Mouse (Mus musculus): Measurements from ENCODE around the gene 4930444G20Rik.

Gene 4930444G20Rik

DNA sequence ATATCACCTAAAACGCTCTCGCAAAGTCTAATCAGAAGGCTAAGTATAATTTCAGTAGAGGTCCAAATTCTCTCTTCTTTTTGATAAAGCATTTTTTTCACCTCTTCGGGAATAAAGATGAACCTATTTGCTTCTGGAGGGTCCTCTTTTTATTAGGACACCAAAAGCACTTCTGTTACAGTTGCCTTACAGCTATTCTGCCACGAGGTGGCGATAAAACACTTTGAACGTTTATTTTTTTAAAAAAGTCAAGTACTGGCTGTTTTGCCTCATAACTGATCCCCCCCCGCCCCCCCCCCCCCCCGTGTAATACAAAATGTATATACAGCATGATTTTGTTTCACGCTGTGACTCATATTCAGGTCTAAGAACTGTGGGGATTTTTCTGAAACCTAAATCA is 33.6 kb downstream of the 4930444G20Rik start:
- no peak overlapping the region for H3K4me3 ChIP-seq (replicated peaks; ENCODE audit: low read length)
- H3K27me3 ChIP-seq (ENCODE audit: insufficient read depth, low read length), result no peaks in the 10 kb centered on the region
- H3K9me3 ChIP-seq (ENCODE audit: low read length), result no peaks in the 10 kb centered on the region
- no peaks in the 10 kb centered on the region for H3K36me3 ChIP-seq (ENCODE audit: insufficient read depth, low read length)
- no peak for TF ChIP-seq CTCF (conservative IDR thresholded peaks at IDR 0.05; ENCODE audit: low read length)
- no peak for TF ChIP-seq POU5F1 (IDR thresholded peaks at IDR 0.05; ENCODE audit: borderline replicate concordance, low read length)
- TF ChIP-seq NANOG (IDR thresholded peaks at IDR 0.05; ENCODE audit: borderline replicate concordance, low read length), result no peak
- H3K4me1 ChIP-seq (replicated peaks; ENCODE audit: low read depth, low read length), result no peaks in the 10 kb centered on the region

DNA sequence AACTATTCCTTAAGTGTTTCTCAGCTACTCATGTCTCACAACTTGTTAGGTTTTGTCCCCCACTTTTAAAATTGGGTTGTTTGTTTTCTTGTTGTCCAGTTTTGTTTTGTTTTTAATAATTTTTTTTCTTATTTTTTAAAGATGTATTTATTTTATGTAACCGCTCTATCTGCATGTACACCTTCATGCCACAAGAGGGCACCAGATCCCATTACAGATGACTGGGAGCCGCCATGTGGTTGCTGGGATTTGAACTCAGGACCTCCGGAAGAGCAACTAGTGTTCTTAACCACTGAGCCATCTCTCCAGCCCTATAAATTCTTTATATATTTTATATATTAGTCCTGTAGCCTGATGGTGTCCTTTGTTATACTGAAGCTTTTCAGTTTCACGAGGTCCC is 49.3 kb downstream of the 4930444G20Rik start:
- Histone ChIP-seq H3K9me3 (ENCODE audit: low read length) (peaks cover 24% of the 10 kb centered on the region), H3K36me3 (ENCODE audit: insufficient read depth, low read length) (no peaks in the 10 kb centered on the region), H3K27me3 (ENCODE audit: insufficient read depth, low read length) (no peaks in the 10 kb centered on the region), H3K4me1 (replicated peaks; ENCODE audit: low read depth, low read length) (peaks cover 6% of the 10 kb centered on the region), H3K4me3 (replicated peaks; ENCODE audit: low read length) (no peak overlapping the region)
- TF ChIP-seq CTCF (conservative IDR thresholded peaks at IDR 0.05; ENCODE audit: low read length) (peak; percentile 15; the same call in 1 of the 2 replicates), NANOG (IDR thresholded peaks at IDR 0.05; ENCODE audit: borderline replicate concordance, low read length) (no peak), POU5F1 (IDR thresholded peaks at IDR 0.05; ENCODE audit: borderline replicate concordance, low read length) (no peak)

DNA sequence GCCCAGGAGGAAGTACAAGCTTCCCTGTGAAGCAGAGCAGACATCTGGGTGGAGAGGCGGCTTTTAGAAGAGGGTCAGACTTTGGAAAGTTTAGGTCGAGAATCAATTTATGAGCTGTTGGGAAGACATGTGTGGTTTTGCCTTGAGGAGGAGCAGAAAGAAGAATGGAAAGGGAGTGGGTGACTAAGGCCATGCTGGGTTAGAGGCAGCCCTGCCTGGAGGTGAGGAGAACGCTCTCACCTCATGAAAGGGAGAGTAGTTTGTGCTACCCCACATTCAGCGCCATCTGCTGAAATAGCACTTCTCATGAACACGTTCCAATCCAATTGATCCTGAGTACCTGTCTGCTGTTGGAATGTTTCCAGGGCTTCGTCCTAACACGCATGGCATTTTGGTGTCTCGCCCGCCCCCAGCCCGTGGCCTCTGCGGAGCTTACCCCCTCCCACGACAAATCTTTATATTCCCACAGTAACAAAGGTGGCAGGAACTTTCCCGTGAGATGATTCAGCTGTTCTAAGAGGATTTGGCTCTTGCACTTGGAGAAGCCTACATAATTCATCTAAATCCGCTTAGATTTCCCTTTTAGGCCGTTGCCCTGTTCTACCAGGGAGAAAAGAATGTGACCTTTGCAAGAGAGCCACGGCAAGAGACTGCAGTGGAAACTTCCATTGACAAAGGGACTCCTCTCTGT is 50.3 kb downstream of the 4930444G20Rik start:
- Histone ChIP-seq H3K4me1 (replicated peaks; ENCODE audit: low read depth, low read length) (peaks cover 6% of the 10 kb centered on the region), H3K36me3 (ENCODE audit: insufficient read depth, low read length) (no peaks in the 10 kb centered on the region), H3K4me3 (replicated peaks; ENCODE audit: low read length) (0 out of 2 replicates have a peak overlapping the region, but pooled peaks have one; percentile 3), H3K27me3 (ENCODE audit: insufficient read depth, low read length) (no peaks in the 10 kb centered on the region), H3K9me3 (ENCODE audit: low read length) (peaks cover 19% of the 10 kb centered on the region; the same call in 1 of the 2 replicates)
- TF ChIP-seq CTCF (conservative IDR thresholded peaks at IDR 0.05; ENCODE audit: low read length), result no peak
- TF ChIP-seq POU5F1 (IDR thresholded peaks at IDR 0.05; ENCODE audit: borderline replicate concordance, low read length), result no peak
- no peak for TF ChIP-seq NANOG (IDR thresholded peaks at IDR 0.05; ENCODE audit: borderline replicate concordance, low read length)

Data from E14TG2a.4 (cell line).